Mouse (Mus musculus) intestine, postnatal 0 days (tissue): ENCODE results near the gene Wwox. TPM values are rescaled to one million over a fixed set of nuclear protein-coding genes. Genes with fewer than 3 reads are reported as not detected.

Experiments used
- ATAC-seq: fragments of 200-750 bp; cut with Nextera tagmentation; 2 replicates; pipeline ENCODE4 v1.8.0; 2017; ENCODE audit warnings: mild to moderate bottlenecking, moderate TSS enrichment, moderate library complexity
- H3K27ac ChIP-seq: fragments of 300-500 bp; sonication (generic); 2 replicates; pipeline ENCODE4 v1.5.1; 2014; ENCODE audit warnings: mild to moderate bottlenecking, low read depth, low read length, moderate library complexity
- H3K27me3 ChIP-seq: fragments of 300-500 bp; sonication (generic); replicated peaks from 2 replicates; pipeline ENCODE4 v1.6.1; 2014; ENCODE audit warnings: low read length, mixed read lengths; ENCODE audit not compliant: control insufficient read depth, insufficient read depth
- H3K36me3 ChIP-seq: fragments of 300-500 bp; sonication (generic); 2 replicates; pipeline ENCODE4 v1.6.1; 2014; ENCODE audit warnings: mild to moderate bottlenecking, moderate library complexity; ENCODE audit not compliant: control insufficient read depth, insufficient read depth
- H3K4me1 ChIP-seq: fragments of 300-500 bp; sonication (generic); replicated peaks from 2 replicates; pipeline ENCODE4 v1.6.1; 2014; ENCODE audit warnings: antibody characterized with exemption, low read length, mixed read lengths; ENCODE audit not compliant: control insufficient read depth, insufficient read depth
- H3K4me2 ChIP-seq: fragments of 300-500 bp; sonication (generic); replicated peaks from 2 replicates; pipeline ENCODE4 v1.6.1; 2014; ENCODE audit warnings: low read depth, mild to moderate bottlenecking, moderate library complexity
- H3K4me3 ChIP-seq: fragments of 300-500 bp; sonication (generic); 2 replicates; pipeline ENCODE4 v1.5.1; 2014; ENCODE audit warnings: low read depth, low read length
- H3K9ac ChIP-seq: fragments of 300-500 bp; sonication (generic); 2 replicates; pipeline ENCODE4 v1.6.1; 2014; ENCODE audit warnings: mild to moderate bottlenecking, low read depth, low read length
- H3K9me3 ChIP-seq: fragments of 300-500 bp; sonication (generic); 2 replicates; pipeline ENCODE4 v1.6.1; 2016; ENCODE audit warnings: mixed run types; ENCODE audit not compliant: control insufficient read depth
- CTCF ChIP-seq: sonication (generic); IDR thresholded peaks from 2 replicates; pipeline ENCODE4 v1.5.1; 2016; ENCODE audit warnings: low read depth, mild to moderate bottlenecking, control low read depth, antibody characterized with exemption, moderate library complexity
- WGBS: fragments of 180-500 bp; shearing (Covaris S2); extraction: QIAGEN DNeasy Blood & Tissue Kit; methylation state at CpG from one replicate; pipeline ENCODE4 v1.1.7; 2014; 5-methylcytosine and 5-hydroxymethylcytosine counted together
- polyA plus RNA-seq: library from polyadenylated mRNA; unstranded; fragments of >200 nt; fragmentation: Nextera tagmentation; extraction: Ambion mirVana; gene quantifications from 2 replicates; pipeline ENCODE4 v1.2.1, GENCODE M21; 2015

Wwox gene
- polyA plus RNA-seq, 1 experiment from 2014 or later, result 7.1 TPM

DNA sequence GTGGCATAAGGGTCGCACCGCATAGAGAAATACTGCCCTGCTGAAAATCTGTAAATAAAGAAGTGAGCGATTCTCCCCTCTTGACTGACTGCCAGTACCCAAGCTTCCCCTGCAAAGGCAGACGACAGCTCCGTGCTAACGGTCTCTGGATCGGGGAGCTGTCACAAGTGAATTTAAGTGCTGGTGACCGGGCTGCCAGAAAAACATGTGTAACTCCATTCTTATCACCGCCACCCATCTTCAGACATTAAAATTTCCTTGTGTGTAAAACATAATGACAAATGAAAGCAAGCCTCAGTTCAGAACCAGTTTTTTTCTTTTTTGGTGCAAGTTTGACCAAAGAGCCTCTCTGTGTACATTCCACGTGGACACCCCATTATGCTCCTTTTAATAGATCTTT is 242.7 kb downstream of the Wwox start:
- Histone ChIP-seq H3K27ac (no peak overlapping the region), H3K4me2 (no peak overlapping the region), H3K9ac (no peak overlapping the region), H3K4me3 (no peak overlapping the region), H3K27me3 (no peaks in the 10 kb centered on the region), H3K36me3 (no peaks in the 10 kb centered on the region), H3K4me1 (no peaks in the 10 kb centered on the region), H3K9me3 (no peaks in the 10 kb centered on the region)
- ATAC-seq, result no peak
- no peak for TF ChIP-seq CTCF
- WGBS, result 60% methylated on average over 10 of the region's 10 CpGs

DNA sequence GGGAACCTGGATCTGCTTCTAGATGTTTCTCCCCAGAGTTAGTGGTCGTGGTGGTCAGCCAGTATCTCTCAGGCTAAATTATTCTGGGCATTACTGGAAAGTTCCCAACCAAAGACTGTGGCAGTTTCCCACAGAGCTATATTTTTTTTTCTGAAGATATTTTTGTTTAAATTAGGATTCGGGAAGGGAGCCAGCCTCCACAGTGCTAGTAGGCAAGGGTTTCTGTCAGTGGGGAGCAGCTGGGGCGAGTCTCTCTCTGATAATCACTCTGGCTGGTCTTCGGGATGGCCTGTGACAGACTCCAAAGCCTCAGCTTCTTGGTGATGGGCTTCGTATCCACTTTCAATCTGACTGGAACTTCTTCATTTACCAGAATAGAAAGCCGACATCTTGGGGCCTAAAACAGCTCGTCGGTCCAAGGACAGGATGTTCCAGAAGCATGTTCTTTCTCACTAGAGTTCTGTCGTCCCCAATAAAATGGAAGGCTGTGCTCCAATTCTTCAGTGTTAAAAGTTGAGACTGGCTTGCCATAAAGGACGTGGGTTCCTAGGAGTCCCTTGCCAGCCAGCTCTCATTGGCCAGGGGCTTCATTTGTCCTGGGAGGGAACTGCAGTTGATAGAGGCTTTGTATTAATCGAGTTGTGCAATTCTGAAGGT is 244.7 kb downstream of the Wwox start:
- H3K4me1 ChIP-seq, result no peaks in the 10 kb centered on the region
- no peak overlapping the region for H3K27ac ChIP-seq
- ATAC-seq, result no peak
- no peak overlapping the region for H3K4me2 ChIP-seq
- H3K36me3 ChIP-seq, result no peaks in the 10 kb centered on the region
- no peaks in the 10 kb centered on the region for H3K27me3 ChIP-seq
- H3K9me3 ChIP-seq, result no peaks in the 10 kb centered on the region
- no peak for TF ChIP-seq CTCF
- no peak overlapping the region for H3K4me3 ChIP-seq
- H3K9ac ChIP-seq, result no peak overlapping the region
- WGBS, result 64% methylated on average over 11 of the region's 11 CpGs

DNA sequence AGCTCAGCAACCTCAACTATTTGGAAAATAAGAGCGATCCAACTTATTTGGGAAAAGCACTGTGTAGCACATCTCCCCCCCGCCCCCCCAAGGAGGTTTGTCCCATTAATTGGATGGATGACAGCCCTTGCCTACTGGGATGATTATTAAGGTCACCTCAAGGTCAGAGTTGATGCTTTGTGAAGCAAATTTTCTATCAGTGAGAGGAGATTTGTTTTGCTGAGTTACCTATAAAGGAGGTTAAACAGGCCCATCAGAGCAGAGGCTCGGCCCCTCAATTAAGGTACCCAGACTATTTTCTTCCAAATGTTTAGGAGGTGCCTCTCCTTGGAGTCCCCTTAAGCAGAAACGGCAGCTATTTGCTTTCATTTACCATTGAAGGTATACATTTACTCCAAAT is 247.0 kb downstream of the Wwox start:
- Histone ChIP-seq H3K9ac (no peak overlapping the region), H3K27ac (no peak overlapping the region), H3K27me3 (no peaks in the 10 kb centered on the region), H3K4me1 (no peaks in the 10 kb centered on the region), H3K4me2 (no peak overlapping the region), H3K36me3 (no peaks in the 10 kb centered on the region), H3K4me3 (no peak overlapping the region), H3K9me3 (no peaks in the 10 kb centered on the region)
- TF ChIP-seq CTCF, result no peak
- WGBS, result 83% methylated on average over 4 of the region's 4 CpGs
- ATAC-seq, result no peak

DNA sequence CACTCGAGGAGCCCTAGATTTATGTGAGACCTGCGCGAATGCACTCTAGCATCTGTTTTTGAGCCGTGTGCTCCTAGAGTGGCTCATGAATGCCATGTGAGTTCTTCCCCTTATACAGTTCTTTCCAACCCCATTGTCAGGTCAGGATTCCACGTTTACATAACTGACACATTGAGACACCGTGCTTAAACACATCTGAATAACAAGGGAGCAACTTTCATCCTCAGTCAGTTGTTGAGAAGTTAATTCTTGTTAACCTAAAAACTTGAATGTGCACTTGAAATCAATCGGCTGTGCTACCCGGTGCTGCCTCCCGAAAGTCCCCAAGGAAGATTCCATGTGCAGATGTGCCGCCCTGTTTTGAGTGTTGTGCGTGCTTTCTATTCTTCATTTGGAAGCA is 249.3 kb downstream of the Wwox start:
- Histone ChIP-seq H3K27me3 (no peaks in the 10 kb centered on the region), H3K27ac (no peak overlapping the region), H3K9ac (no peak overlapping the region), H3K9me3 (no peaks in the 10 kb centered on the region), H3K36me3 (no peaks in the 10 kb centered on the region), H3K4me1 (no peaks in the 10 kb centered on the region), H3K4me3 (no peak overlapping the region), H3K4me2 (no peak overlapping the region)
- ATAC-seq, result no peak
- 86% methylated on average over 11 of the region's 11 CpGs for WGBS
- TF ChIP-seq CTCF, result no peak

DNA sequence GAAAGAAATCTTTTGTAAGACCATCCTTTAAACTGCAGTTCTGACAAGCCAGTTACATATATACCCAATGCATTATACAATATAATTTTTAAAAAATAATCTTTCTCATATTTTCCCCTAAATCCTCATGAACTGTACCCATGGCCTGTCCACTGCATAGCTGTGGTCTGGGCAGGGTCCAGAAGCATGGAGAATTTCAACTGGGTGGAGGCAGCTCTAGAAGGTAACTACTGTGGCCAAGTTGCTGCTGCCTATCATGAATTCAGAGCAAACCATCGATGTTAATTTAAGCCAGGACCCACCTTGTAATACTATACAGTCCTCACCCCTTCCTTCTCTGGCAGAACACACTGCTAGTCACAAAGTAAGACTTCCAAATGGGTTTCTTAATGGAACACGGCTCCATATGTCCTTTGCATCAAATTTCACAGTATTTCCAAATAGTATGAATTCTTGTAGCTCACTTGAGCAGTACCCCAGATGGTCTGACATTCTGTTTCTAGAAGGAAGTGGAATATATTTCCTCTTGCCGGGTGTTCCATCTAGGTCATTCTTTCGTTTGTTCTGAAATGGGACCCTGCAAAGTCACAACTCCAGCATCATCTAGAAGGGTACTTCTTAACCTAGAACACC is 255.2 kb downstream of the Wwox start:
- WGBS, result 79% methylated on average over 4 of the region's 4 CpGs
- H3K27me3 ChIP-seq, result no peaks in the 10 kb centered on the region
- no peak overlapping the region for H3K27ac ChIP-seq
- no peak overlapping the region for H3K9ac ChIP-seq
- H3K4me1 ChIP-seq, result no peaks in the 10 kb centered on the region
- no peak overlapping the region for H3K4me2 ChIP-seq
- no peak for TF ChIP-seq CTCF
- H3K9me3 ChIP-seq, result no peaks in the 10 kb centered on the region
- no peak for ATAC-seq
- H3K4me3 ChIP-seq, result no peak overlapping the region
- H3K36me3 ChIP-seq, result no peaks in the 10 kb centered on the region

DNA sequence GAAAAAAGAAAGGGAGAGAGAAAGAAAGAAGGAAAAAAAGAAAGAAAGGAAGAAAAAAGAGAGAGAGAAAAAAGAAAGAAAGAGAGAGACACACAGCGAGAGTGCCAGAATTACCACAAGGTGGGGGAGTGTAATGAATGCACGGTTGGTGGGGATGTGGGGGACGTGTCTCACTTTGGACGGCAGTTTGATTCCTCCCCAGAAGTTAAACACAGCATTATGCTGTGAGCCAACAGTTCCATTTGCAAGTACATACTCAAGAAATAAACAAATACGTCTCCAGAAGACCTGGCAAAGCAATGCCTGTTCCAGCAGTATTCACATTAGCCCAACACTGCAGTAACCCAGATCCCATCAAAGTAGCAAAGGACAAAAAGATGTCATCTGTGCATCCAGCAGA is 264.1 kb downstream of the Wwox start:
- TF ChIP-seq CTCF, result no peak

More for the DNA sequence above, 264.1 kb downstream of the Wwox start:
- no peak overlapping the region for H3K27ac ChIP-seq
- H3K27me3 ChIP-seq, result no peaks in the 10 kb centered on the region
- no peak overlapping the region for H3K9ac ChIP-seq
- no peaks in the 10 kb centered on the region for H3K36me3 ChIP-seq
- no peak overlapping the region for H3K4me3 ChIP-seq
- WGBS, result 50% methylated on average over 5 of the region's 5 CpGs
- no peaks in the 10 kb centered on the region for H3K4me1 ChIP-seq
- H3K4me2 ChIP-seq, result no peak overlapping the region
- no peak for ATAC-seq
- no peaks in the 10 kb centered on the region for H3K9me3 ChIP-seq
